Mouse (Mus musculus): Measurements from ENCODE around the gene Arhgap17. TPM values are rescaled to one million over a fixed set of nuclear protein-coding genes. Genes with fewer than 3 reads are reported as not detected.

Gene Arhgap17
- total and polyA plus RNA-seq, 2 experiments from 2014 or later = 7.2 to 19.8 TPM

DNA sequence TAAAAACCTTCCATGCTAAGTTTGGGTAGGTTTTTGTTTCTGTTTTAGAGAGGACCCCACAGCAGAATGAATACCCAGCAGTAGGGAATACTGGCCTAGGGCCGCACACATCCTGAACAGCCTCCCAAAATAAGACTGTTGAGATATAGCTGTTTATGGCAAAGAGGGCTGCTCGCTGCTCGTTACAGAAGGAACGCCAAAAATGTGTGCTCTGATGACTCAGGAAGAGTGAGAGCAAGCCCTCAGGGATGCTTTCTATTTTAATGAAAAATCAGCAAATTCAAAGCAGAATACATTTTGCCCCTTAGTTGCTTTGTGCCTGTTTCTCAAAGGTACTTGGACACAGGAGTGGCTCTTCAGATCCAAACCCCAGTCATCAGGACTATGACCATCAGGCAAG is 41.8 kb downstream of the Arhgap17 start:
- DNase-seq (ENCODE audit: low spot score) = no peak
- WGBS = 76% methylated on average over 4 of the region's 4 CpGs
- no peak overlapping the region for H3K9ac ChIP-seq (replicated peaks; ENCODE audit: low read length)
- no peaks in the 10 kb centered on the region for H3K4me1 ChIP-seq (ENCODE audit: insufficient read depth, low read length)
- no peak overlapping the region for H3K27ac ChIP-seq
- no peak for ATAC-seq
- TF ChIP-seq CTCF (IDR thresholded peaks at IDR 0.05; ENCODE audit: low read depth) = no peak
- H3K4me2 ChIP-seq (ENCODE audit: low read depth, low read length) = no peak overlapping the region
- H3K36me3 ChIP-seq (ENCODE audit: insufficient read depth, low read length) = peaks cover 14% of the 10 kb centered on the region; the same call in 1 of the 2 replicates
- H3K9me3 ChIP-seq (ENCODE audit: low read length) = no peaks in the 10 kb centered on the region
- H3K4me3 ChIP-seq (ENCODE audit: low read length) = no peak overlapping the region
- H3K27me3 ChIP-seq (ENCODE audit: insufficient read depth, low read length) = no peaks in the 10 kb centered on the region

DNA sequence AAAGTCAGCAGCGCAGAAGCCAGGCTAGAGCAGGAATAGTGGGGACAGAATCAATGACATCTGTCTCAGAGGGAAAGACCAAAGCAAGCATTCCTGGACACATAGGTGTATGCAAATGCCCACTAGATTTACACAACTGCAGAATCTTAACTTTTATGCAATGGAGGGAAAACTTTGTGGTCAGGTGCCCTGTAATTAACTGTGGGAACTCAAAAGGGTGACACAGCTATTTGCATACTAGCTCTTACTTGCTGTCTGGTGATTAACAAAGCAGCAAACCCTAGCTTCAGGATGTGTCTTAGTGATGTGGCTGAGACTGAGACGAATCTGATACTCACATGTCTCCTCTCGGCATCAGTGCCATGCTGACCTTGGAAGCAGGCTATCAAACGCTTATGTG is 42.8 kb downstream of the Arhgap17 start:
- no peaks in the 10 kb centered on the region for H3K9me3 ChIP-seq (ENCODE audit: low read length)
- H3K4me3 ChIP-seq (ENCODE audit: low read length) = no peak overlapping the region
- no peak overlapping the region for H3K4me2 ChIP-seq (ENCODE audit: low read depth, low read length)
- H3K27me3 ChIP-seq (ENCODE audit: insufficient read depth, low read length) = no peaks in the 10 kb centered on the region
- peaks cover 21% of the 10 kb centered on the region for H3K36me3 ChIP-seq (ENCODE audit: insufficient read depth, low read length)
- TF ChIP-seq CTCF (IDR thresholded peaks at IDR 0.05; ENCODE audit: low read depth) = no peak
- no peak overlapping the region for H3K27ac ChIP-seq
- 89% methylated on average over 4 of the region's 4 CpGs for WGBS
- no peak overlapping the region for H3K9ac ChIP-seq (replicated peaks; ENCODE audit: low read length)
- DNase-seq (ENCODE audit: low spot score) (no peak), ATAC-seq (no peak)
- no peaks in the 10 kb centered on the region for H3K4me1 ChIP-seq (ENCODE audit: insufficient read depth, low read length)

- H3K9ac ChIP-seq (replicated peaks; ENCODE audit: low read length) = no peak overlapping the region
- 90% methylated on average over 5 of the region's 5 CpGs for WGBS
- no peak for TF ChIP-seq CTCF (IDR thresholded peaks at IDR 0.05; ENCODE audit: low read depth)
- no peak overlapping the region for H3K27ac ChIP-seq
- H3K36me3 ChIP-seq (ENCODE audit: insufficient read depth, low read length) = peaks cover 27% of the 10 kb centered on the region
- no peak overlapping the region for H3K4me3 ChIP-seq (ENCODE audit: low read length)
- H3K27me3 ChIP-seq (ENCODE audit: insufficient read depth, low read length) = no peaks in the 10 kb centered on the region
- DNase-seq (ENCODE audit: low spot score) = no peak
- no peaks in the 10 kb centered on the region for H3K9me3 ChIP-seq (ENCODE audit: low read length)
- no peak overlapping the region for H3K4me2 ChIP-seq (ENCODE audit: low read depth, low read length)
- ATAC-seq = no peak
- H3K4me1 ChIP-seq (ENCODE audit: insufficient read depth, low read length) = no peaks in the 10 kb centered on the region
Measured at GRCm38 (mm10) chr7:123326062-123326461, 43.7 kb downstream of the Arhgap17 start.

- no peak for ATAC-seq
- no peaks in the 10 kb centered on the region for H3K9me3 ChIP-seq (ENCODE audit: low read length)
- WGBS = 100% methylated on average over 1 of the region's 1 CpGs
- H3K27me3 ChIP-seq (ENCODE audit: insufficient read depth, low read length) = no peaks in the 10 kb centered on the region
- H3K4me2 ChIP-seq (ENCODE audit: low read depth, low read length) = no peak overlapping the region
- no peak for DNase-seq (ENCODE audit: low spot score)
- H3K4me1 ChIP-seq (ENCODE audit: insufficient read depth, low read length) = no peaks in the 10 kb centered on the region
- TF ChIP-seq CTCF (IDR thresholded peaks at IDR 0.05; ENCODE audit: low read depth) = no peak
- H3K27ac ChIP-seq = no peak overlapping the region
- no peak overlapping the region for H3K4me3 ChIP-seq (ENCODE audit: low read length)
- peaks cover 39% of the 10 kb centered on the region for H3K36me3 ChIP-seq (ENCODE audit: insufficient read depth, low read length)
- no peak overlapping the region for H3K9ac ChIP-seq (replicated peaks; ENCODE audit: low read length)
Measured at GRCm38 (mm10) chr7:123324105-123324504, 45.6 kb downstream of the Arhgap17 start.

GRCm38 (mm10) chr7:123323388-123323787 is 46.3 kb downstream of the Arhgap17 start:
- Histone ChIP-seq H3K9me3 (ENCODE audit: low read length) (no peaks in the 10 kb centered on the region), H3K4me2 (ENCODE audit: low read depth, low read length) (no peak overlapping the region), H3K36me3 (ENCODE audit: insufficient read depth, low read length) (peaks cover 39% of the 10 kb centered on the region), H3K4me3 (ENCODE audit: low read length) (no peak overlapping the region), H3K27me3 (ENCODE audit: insufficient read depth, low read length) (no peaks in the 10 kb centered on the region), H3K9ac (replicated peaks; ENCODE audit: low read length) (no peak overlapping the region), H3K27ac (no peak overlapping the region), H3K4me1 (ENCODE audit: insufficient read depth, low read length) (no peaks in the 10 kb centered on the region)
- no peak for DNase-seq (ENCODE audit: low spot score)
- no peak for TF ChIP-seq CTCF (IDR thresholded peaks at IDR 0.05; ENCODE audit: low read depth)
- ATAC-seq = no peak
- 83% methylated on average over 2 of the region's 2 CpGs for WGBS

- Histone ChIP-seq H3K9me3 (ENCODE audit: low read length) (no peaks in the 10 kb centered on the region), H3K36me3 (ENCODE audit: insufficient read depth, low read length) (peaks cover 41% of the 10 kb centered on the region), H3K4me2 (ENCODE audit: low read depth, low read length) (no peak overlapping the region), H3K9ac (replicated peaks; ENCODE audit: low read length) (no peak overlapping the region), H3K4me3 (ENCODE audit: low read length) (no peak overlapping the region), H3K4me1 (ENCODE audit: insufficient read depth, low read length) (no peaks in the 10 kb centered on the region), H3K27me3 (ENCODE audit: insufficient read depth, low read length) (no peaks in the 10 kb centered on the region), H3K27ac (no peak overlapping the region)
- ATAC-seq (no peak), DNase-seq (ENCODE audit: low spot score) (no peak)
- 89% methylated on average over 13 of the region's 13 CpGs for WGBS
- TF ChIP-seq CTCF (IDR thresholded peaks at IDR 0.05; ENCODE audit: low read depth) = no peak
Measured at GRCm38 (mm10) chr7:123322452-123323121, 47.1 kb downstream of the Arhgap17 start.

GRCm38 (mm10) chr7:123312738-123313137 is 57.0 kb downstream of the Arhgap17 start:
- 79% methylated on average over 3 of the region's 3 CpGs for WGBS
- peaks cover 36% of the 10 kb centered on the region for H3K36me3 ChIP-seq (ENCODE audit: insufficient read depth, low read length)

More at GRCm38 (mm10) chr7:123312738-123313137, 57.0 kb downstream of the Arhgap17 start:
- Histone ChIP-seq H3K9ac (replicated peaks; ENCODE audit: low read length) (no peak overlapping the region), H3K27me3 (ENCODE audit: insufficient read depth, low read length) (no peaks in the 10 kb centered on the region), H3K9me3 (ENCODE audit: low read length) (no peaks in the 10 kb centered on the region), H3K4me3 (ENCODE audit: low read length) (no peak overlapping the region), H3K4me2 (ENCODE audit: low read depth, low read length) (no peak overlapping the region), H3K4me1 (ENCODE audit: insufficient read depth, low read length) (no peaks in the 10 kb centered on the region), H3K27ac (no peak overlapping the region)
- TF ChIP-seq CTCF (IDR thresholded peaks at IDR 0.05; ENCODE audit: low read depth) = no peak
- ATAC-seq (no peak), DNase-seq (ENCODE audit: low spot score) (no peak)

All from hindbrain, postnatal 0 days (tissue).